Mouse (Mus musculus): ENCODE measurements around the gene Wsb2. TPM values are rescaled to one million over a fixed set of nuclear protein-coding genes. Genes with fewer than 3 reads are reported as not detected.

Wsb2 gene
- polyA plus RNA-seq, 1 experiment from 2014 or later = 142 TPM

DNA sequence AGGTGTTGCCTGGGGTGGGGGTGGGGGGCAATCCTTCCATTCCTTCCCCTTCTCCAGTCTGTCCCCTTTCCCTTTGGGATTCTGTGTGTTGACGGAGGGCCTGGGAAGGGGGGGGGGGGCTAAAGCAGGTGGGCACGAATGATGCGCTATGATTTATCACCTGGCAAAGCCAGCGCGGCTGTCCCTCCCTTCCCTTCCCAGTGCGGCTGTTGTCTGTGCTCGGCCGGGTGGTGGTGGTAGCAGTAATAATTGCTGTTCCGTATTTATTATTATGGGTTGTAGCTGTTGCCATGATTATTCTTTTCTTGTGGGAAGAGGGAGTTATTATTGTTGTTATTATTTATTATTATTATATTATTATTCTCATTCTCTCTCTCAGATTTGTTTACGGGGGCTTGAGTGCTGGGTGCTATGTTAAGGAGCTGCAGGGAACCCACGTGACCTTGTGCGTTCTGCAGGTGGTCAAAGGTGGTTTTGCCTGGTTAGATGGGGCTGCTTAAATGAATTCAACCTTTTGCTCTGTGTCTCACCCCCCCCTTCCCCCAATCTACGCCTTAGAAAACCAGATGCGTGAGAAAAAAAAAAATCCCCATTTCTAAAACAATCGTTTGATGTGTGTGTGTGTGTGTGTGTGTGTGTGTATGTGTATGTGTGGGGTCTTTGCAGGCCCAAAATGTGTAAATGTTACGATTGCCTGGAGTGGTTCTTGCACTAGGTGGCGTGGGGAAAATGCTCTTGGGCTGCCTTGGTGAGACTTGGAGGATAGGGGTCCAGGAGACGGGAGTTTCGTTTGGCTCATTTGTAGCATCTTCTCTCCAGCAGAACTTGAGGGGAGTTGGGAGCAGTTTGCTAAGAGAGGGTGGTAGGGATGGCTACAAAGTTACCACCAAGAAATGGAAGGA is 58.2 kb downstream of the Wsb2 start:
- H3K79me2 ChIP-seq (ENCODE audit: inconsistent target) = no peaks in the 10 kb centered on the region
- no peaks in the 10 kb centered on the region for H3K36me3 ChIP-seq (ENCODE audit: inconsistent target)
- no peak overlapping the region for H3K4me3 ChIP-seq (ENCODE audit: inconsistent target)
- 77% methylated on average over 19 of the region's 19 CpGs for WGBS (ENCODE audit: missing documents)
- H3K27ac ChIP-seq = no peak overlapping the region

DNA sequence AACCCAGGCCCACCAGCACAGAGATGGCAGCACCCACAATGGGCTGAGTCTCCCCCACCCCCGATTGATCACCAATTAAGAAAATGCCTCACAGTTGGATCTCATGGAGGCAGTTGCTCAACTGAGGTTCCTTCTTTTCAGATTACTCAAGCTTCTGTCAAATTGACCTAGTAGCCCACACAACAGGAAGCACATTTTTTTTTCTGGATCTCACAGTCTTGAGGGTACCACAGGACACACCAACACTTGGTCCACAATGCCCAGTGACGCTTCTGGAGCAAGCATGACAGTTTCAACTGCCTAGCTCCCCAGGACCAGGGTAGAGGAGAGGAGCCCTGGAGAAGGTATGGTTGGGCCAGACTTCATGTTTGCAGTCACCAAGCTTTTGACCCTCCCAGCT is 60.3 kb downstream of the Wsb2 start:
- 0 out of 2 replicates have a peak overlapping the region, but pooled peaks have one; percentile 22 for H3K27ac ChIP-seq
- no peak overlapping the region for H3K4me3 ChIP-seq (ENCODE audit: inconsistent target)
- H3K36me3 ChIP-seq (ENCODE audit: inconsistent target) = no peaks in the 10 kb centered on the region
- 0% methylated on average over 2 of the region's 2 CpGs for WGBS (ENCODE audit: missing documents)
- no peaks in the 10 kb centered on the region for H3K79me2 ChIP-seq (ENCODE audit: inconsistent target)

Other genes starting within 250 kb of the Wsb2 start
- gene Suds3, start 241.2 kb upstream of the Wsb2 start, polyA plus RNA-seq (2018) = 50.8 to 76.9 TPM (median 59.2 TPM) in 3 replicates
- 77.8 to 173 TPM (median 90.5 TPM) in 3 replicates for gene Taok3, start 237.2 kb upstream of the Wsb2 start, polyA plus RNA-seq (2018)
- gene Pebp1, start 69.7 kb upstream of the Wsb2 start, polyA plus RNA-seq (2018) = 88.4 to 216 TPM (median 189 TPM) in 3 replicates
- 1.2 to 1.6 TPM (median 1.3 TPM) in 3 replicates for gene Vsig10, start 38.2 kb upstream of the Wsb2 start, polyA plus RNA-seq (2018)
- gene Rfc5, start 31.7 kb downstream of the Wsb2 start, polyA plus RNA-seq (2018) = 9.5 to 24.0 TPM (median 13.0 TPM) in 3 replicates
- gene Ksr2, start 56.7 kb downstream of the Wsb2 start, polyA plus RNA-seq (2018) = 0.07 to 0.72 TPM (median 0.28 TPM) in 3 replicates

Measured in macrophage (primary cell).